In the genomic region with DNA sequence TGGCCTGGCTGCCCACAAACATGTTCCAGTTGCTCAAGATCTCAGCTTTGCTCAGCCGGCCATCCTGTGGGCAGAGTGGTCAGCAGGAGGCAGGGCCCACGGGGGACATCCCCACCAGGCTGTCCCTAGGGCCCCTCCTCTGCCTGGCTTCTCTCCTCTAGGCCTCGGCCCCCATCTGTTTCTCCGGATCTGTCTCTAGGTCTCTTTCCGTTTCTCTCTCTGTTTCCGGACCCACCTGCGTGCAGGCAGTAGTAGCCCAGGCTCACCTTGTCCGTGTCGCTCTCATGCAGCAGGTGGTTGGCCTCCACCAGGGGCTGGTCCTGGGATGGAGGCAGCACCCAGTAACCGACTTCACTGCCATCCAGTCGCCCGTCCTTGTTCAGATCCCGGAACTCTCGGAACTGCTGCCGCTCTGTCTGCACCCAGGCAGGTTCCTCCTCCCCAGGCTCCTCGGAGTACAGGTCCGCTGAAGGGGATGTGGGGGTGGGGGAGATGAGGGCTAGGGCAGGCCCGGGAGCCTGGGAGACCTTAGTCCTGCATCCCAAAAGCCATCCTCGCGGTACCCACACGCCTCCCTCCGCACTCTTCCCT, we compare ENCODE assay signal across 9 mouse cellular contexts. TPM values are rescaled to one million over a fixed set of nuclear protein-coding genes. Genes with fewer than 3 reads are reported as not detected.
DNase-seq lines count a peak whose midpoint lies in the region; ATAC-seq lines count a peak whose summit lies in the region.
"Had no signal": no experiment of that assay in that cellular context is flagged by ENCODE, and none has a peak within 500 bp of the region (broad histone marks: within the 10 kb centered on the region; RNA-seq: fewer than 3 reads in every experiment).

No protein-coding gene starts in this region.

- 0 out of 2 replicates have a peak overlapping the region, but pooled peaks have one; percentile 5 for H3K4me3 ChIP-seq in heart, embryonic 15.5 days
- no peak overlapping the region for H3K4me3 ChIP-seq in heart, embryonic 12.5 days
- no peak overlapping the region for H3K4me3 ChIP-seq in neural tube, embryonic 13.5 days
- no peak overlapping the region for H3K4me3 ChIP-seq in neural tube, embryonic 15.5 days (replicated peaks)
- H3K4me3 ChIP-seq in limb, embryonic 10.5 days, result no peak overlapping the region
- H3K4me3 ChIP-seq: stomach, embryonic 15.5 days had no signal

- peaks cover 43% of the 10 kb centered on the region for H3K36me3 ChIP-seq in heart, embryonic 15.5 days
- peaks cover 66% of the 10 kb centered on the region for H3K36me3 ChIP-seq in heart, embryonic 12.5 days
- peaks cover 26% of the 10 kb centered on the region for H3K36me3 ChIP-seq in neural tube, embryonic 13.5 days
- H3K36me3 ChIP-seq in neural tube, embryonic 15.5 days, result no peaks in the 10 kb centered on the region
- peaks cover 70% of the 10 kb centered on the region for H3K36me3 ChIP-seq in limb, embryonic 10.5 days

- H3K9me3 ChIP-seq in heart, embryonic 15.5 days (replicated peaks), result no peaks in the 10 kb centered on the region
- H3K9me3 ChIP-seq in heart, embryonic 12.5 days (replicated peaks), result peaks cover 4% of the 10 kb centered on the region; the same call in 1 of the 2 replicates
- no peaks in the 10 kb centered on the region for H3K9me3 ChIP-seq in neural tube, embryonic 13.5 days
- no peaks in the 10 kb centered on the region for H3K9me3 ChIP-seq in neural tube, embryonic 15.5 days (replicated peaks)
- no peaks in the 10 kb centered on the region for H3K9me3 ChIP-seq in limb, embryonic 10.5 days (replicated peaks)
- H3K9me3 ChIP-seq: stomach, embryonic 15.5 days had no signal

- H3K4me1 ChIP-seq in heart, embryonic 15.5 days (replicated peaks), result peaks cover 5% of the 10 kb centered on the region; the same call in 1 of the 2 replicates
- peaks cover 11% of the 10 kb centered on the region; the same call in 1 of the 2 replicates for H3K4me1 ChIP-seq in heart, embryonic 12.5 days (replicated peaks)
- H3K4me1 ChIP-seq in neural tube, embryonic 13.5 days (replicated peaks), result peaks cover 5% of the 10 kb centered on the region; the same call in 1 of the 2 replicates
- peaks cover 14% of the 10 kb centered on the region for H3K4me1 ChIP-seq in neural tube, embryonic 15.5 days
- H3K4me1 ChIP-seq in limb, embryonic 10.5 days, result peaks cover 11% of the 10 kb centered on the region

- DNase-seq in limb, embryonic 10.5 days (ENCODE audit: low spot score), result no peak
- DNase-seq in thymus, postnatal 14 days, result peak; percentile 53
- no peak for DNase-seq in layer of hippocampus, postnatal 14 days (ENCODE audit: low spot score in 2 of 2)
- DNase-seq in cerebellum, adult 8-10 months, result no peak

- H3K27ac ChIP-seq in heart, embryonic 15.5 days, result no peak overlapping the region
- no peak overlapping the region for H3K27ac ChIP-seq in heart, embryonic 12.5 days (ENCODE audit: poor library complexity, severe bottlenecking)
- H3K27ac ChIP-seq in neural tube, embryonic 13.5 days (replicated peaks), result peak overlapping the region; percentile 77
- no peak overlapping the region for H3K27ac ChIP-seq in neural tube, embryonic 15.5 days (replicated peaks)
- H3K27ac ChIP-seq in limb, embryonic 10.5 days, result 0 out of 2 replicates have a peak overlapping the region, but pooled peaks have one; percentile 46

- H3K9ac ChIP-seq in heart, embryonic 15.5 days, result no peak overlapping the region
- H3K9ac ChIP-seq in heart, embryonic 12.5 days, result no peak overlapping the region
- H3K9ac ChIP-seq in neural tube, embryonic 13.5 days, result no peak overlapping the region
- H3K9ac ChIP-seq in neural tube, embryonic 15.5 days (replicated peaks), result no peak overlapping the region
- H3K9ac ChIP-seq: stomach, embryonic 15.5 days had no signal

- WGBS in heart, embryonic 15.5 days, result 74% methylated on average over 22 of the region's 22 CpGs
- WGBS in heart, embryonic 12.5 days, result 83% methylated on average over 22 of the region's 22 CpGs
- WGBS in neural tube, embryonic 13.5 days, result 83% methylated on average over 22 of the region's 22 CpGs
- WGBS in neural tube, embryonic 15.5 days, result 87% methylated on average over 22 of the region's 22 CpGs
- WGBS in limb, embryonic 10.5 days, result 88% methylated on average over 22 of the region's 22 CpGs

- no peak overlapping the region; the same call in 1 of the 2 replicates for H3K4me2 ChIP-seq in heart, embryonic 15.5 days
- no peak overlapping the region for H3K4me2 ChIP-seq in heart, embryonic 12.5 days
- H3K4me2 ChIP-seq in neural tube, embryonic 13.5 days, result no peak overlapping the region
- H3K4me2 ChIP-seq in neural tube, embryonic 15.5 days, result no peak overlapping the region

- no peaks in the 10 kb centered on the region for H3K27me3 ChIP-seq in heart, embryonic 15.5 days
- no peaks in the 10 kb centered on the region for H3K27me3 ChIP-seq in heart, embryonic 12.5 days (replicated peaks)
- no peaks in the 10 kb centered on the region for H3K27me3 ChIP-seq in neural tube, embryonic 13.5 days
- H3K27me3 ChIP-seq in neural tube, embryonic 15.5 days (replicated peaks), result no peaks in the 10 kb centered on the region
- no peaks in the 10 kb centered on the region for H3K27me3 ChIP-seq in limb, embryonic 10.5 days (ENCODE audit: low read depth, poor library complexity, severe bottlenecking)
- H3K27me3 ChIP-seq: stomach, embryonic 15.5 days had no signal

- ATAC-seq in heart, embryonic 15.5 days (replicated peaks; ENCODE audit: insufficient number of reproducible peaks, insufficient read depth, low FRiP score, low read depth), result no peak
- no peak for ATAC-seq in heart, embryonic 12.5 days (ENCODE audit: insufficient number of reproducible peaks, low FRiP score)
- no peak for ATAC-seq in neural tube, embryonic 13.5 days (ENCODE audit: low read depth)
- no peak for ATAC-seq in neural tube, embryonic 15.5 days (ENCODE audit: low FRiP score)

RNA-seq across cellular contexts. Expression of a gene that starts 8.6 kb away (rescaled TPM):
- 223 and 285 TPM in 2 replicates for polyA plus RNA-seq in heart, embryonic 15.5 days (2015; fragmentation: Nextera tagmentation; extraction: Ambion mirVana)
- polyA plus RNA-seq in heart, embryonic 12.5 days (2016; fragmentation: Nextera tagmentation; extraction: Ambion mirVana), result 290 and 291 TPM in 2 replicates
- polyA plus RNA-seq in neural tube, embryonic 13.5 days (2015; fragmentation: Nextera tagmentation; extraction: Ambion mirVana), result 127 and 134 TPM in 2 replicates
- polyA plus RNA-seq in neural tube, embryonic 15.5 days (2015; fragmentation: Nextera tagmentation; extraction: Ambion mirVana), result 112 and 118 TPM in 2 replicates
- polyA plus RNA-seq in limb, embryonic 10.5 days (2016; fragmentation: Nextera tagmentation; extraction: Ambion mirVana), result 175 and 210 TPM in 2 replicates
- 10 to 100 TPM; 10.3 to 13.8 TPM for total RNA-seq in layer of hippocampus, postnatal 14 days (2021)

RNA-seq across cellular contexts. Expression of a gene that starts 20.3 kb away (rescaled TPM):
- polyA plus RNA-seq in heart, embryonic 15.5 days (2015; fragmentation: Nextera tagmentation; extraction: Ambion mirVana), result 52.5 and 62.7 TPM in 2 replicates
- 28.1 and 28.3 TPM in 2 replicates for polyA plus RNA-seq in heart, embryonic 12.5 days (2016; fragmentation: Nextera tagmentation; extraction: Ambion mirVana)
- 25.6 and 27.3 TPM in 2 replicates for polyA plus RNA-seq in neural tube, embryonic 13.5 days (2015; fragmentation: Nextera tagmentation; extraction: Ambion mirVana)
- 33.8 and 42.7 TPM in 2 replicates for polyA plus RNA-seq in neural tube, embryonic 15.5 days (2015; fragmentation: Nextera tagmentation; extraction: Ambion mirVana)
- 5.2 and 7.8 TPM in 2 replicates for polyA plus RNA-seq in limb, embryonic 10.5 days (2016; fragmentation: Nextera tagmentation; extraction: Ambion mirVana)
- 10 to 100 TPM; 17.1 to 20.9 TPM for total RNA-seq in layer of hippocampus, postnatal 14 days (2021)

RNA-seq across cellular contexts. Expression of a gene that starts 20.9 kb away (rescaled TPM):
- 12.9 and 15.9 TPM in 2 replicates for polyA plus RNA-seq in heart, embryonic 15.5 days (2015; fragmentation: Nextera tagmentation; extraction: Ambion mirVana)
- polyA plus RNA-seq in heart, embryonic 12.5 days (2016; fragmentation: Nextera tagmentation; extraction: Ambion mirVana), result 13.6 and 14.0 TPM in 2 replicates
- 16.8 and 17.2 TPM in 2 replicates for polyA plus RNA-seq in neural tube, embryonic 13.5 days (2015; fragmentation: Nextera tagmentation; extraction: Ambion mirVana)
- 16.5 and 18.1 TPM in 2 replicates for polyA plus RNA-seq in neural tube, embryonic 15.5 days (2015; fragmentation: Nextera tagmentation; extraction: Ambion mirVana)
- 16.8 and 24.8 TPM in 2 replicates for polyA plus RNA-seq in limb, embryonic 10.5 days (2016; fragmentation: Nextera tagmentation; extraction: Ambion mirVana)
- total RNA-seq in layer of hippocampus, postnatal 14 days (2021), result 1 to 10 TPM; 5.3 to 7.4 TPM

RNA-seq across cellular contexts. Expression of a gene that starts 21.2 kb away (rescaled TPM):
- polyA plus RNA-seq in heart, embryonic 15.5 days (2015; fragmentation: Nextera tagmentation; extraction: Ambion mirVana), result 42.4 and 54.8 TPM in 2 replicates
- polyA plus RNA-seq in heart, embryonic 12.5 days (2016; fragmentation: Nextera tagmentation; extraction: Ambion mirVana), result 43.3 and 45.7 TPM in 2 replicates
- polyA plus RNA-seq in neural tube, embryonic 13.5 days (2015; fragmentation: Nextera tagmentation; extraction: Ambion mirVana), result 58.9 and 65.6 TPM in 2 replicates
- 65.8 and 66.5 TPM in 2 replicates for polyA plus RNA-seq in neural tube, embryonic 15.5 days (2015; fragmentation: Nextera tagmentation; extraction: Ambion mirVana)
- 80.4 and 81.2 TPM in 2 replicates for polyA plus RNA-seq in limb, embryonic 10.5 days (2016; fragmentation: Nextera tagmentation; extraction: Ambion mirVana)
- 10 to 100 TPM; 49.2 to 55.4 TPM for total RNA-seq in layer of hippocampus, postnatal 14 days (2021)

RNA-seq across cellular contexts. Expression of a gene that starts 30.7 kb away (rescaled TPM):
- polyA plus RNA-seq in heart, embryonic 15.5 days (2015; fragmentation: Nextera tagmentation; extraction: Ambion mirVana), result 5.0 and 7.6 TPM in 2 replicates
- polyA plus RNA-seq in heart, embryonic 12.5 days (2016; fragmentation: Nextera tagmentation; extraction: Ambion mirVana), result 7.1 and 7.2 TPM in 2 replicates
- 12.3 and 15.1 TPM in 2 replicates for polyA plus RNA-seq in neural tube, embryonic 13.5 days (2015; fragmentation: Nextera tagmentation; extraction: Ambion mirVana)
- polyA plus RNA-seq in neural tube, embryonic 15.5 days (2015; fragmentation: Nextera tagmentation; extraction: Ambion mirVana), result 11.4 and 12.3 TPM in 2 replicates
- polyA plus RNA-seq in limb, embryonic 10.5 days (2016; fragmentation: Nextera tagmentation; extraction: Ambion mirVana), result 16.3 and 18.1 TPM in 2 replicates
- 10 to 100 TPM; 67.3 to 67.9 TPM for total RNA-seq in layer of hippocampus, postnatal 14 days (2021)

Comparison
In these comparisons a context has a peak if more than half of its experiments do, and no peak if none do; other contexts are left out.
1. H3K27ac ChIP-seq: peak in neural tube, embryonic 13.5 days (single experiment) and limb, embryonic 10.5 days (single experiment); none in heart, embryonic 15.5 days (single experiment), heart, embryonic 12.5 days (single experiment) and neural tube, embryonic 15.5 days (single experiment).